Mouse (Mus musculus) erythroblast, embryonic 14.5 days (primary cell): ENCODE measurements around the gene Gm11032. TPM values are rescaled to one million over a fixed set of nuclear protein-coding genes. Genes with fewer than 3 reads are reported as not detected.
A peak's percentile ranks its signal among the peaks of the same experiment; 100 is the strongest.

Experiments
- H3K27me3 ChIP-seq: 2 replicates; pipeline ENCODE4 v1.6.1; 2012; ENCODE audit warnings: inconsistent platforms; ENCODE audit not compliant: control insufficient read depth
- H3K36me3 ChIP-seq: 2 replicates; pipeline ENCODE4 v1.6.1; 2012; ENCODE audit warnings: mild to moderate bottlenecking, inconsistent platforms; ENCODE audit not compliant: control insufficient read depth
- H3K4me1 ChIP-seq: 2 replicates; pipeline ENCODE4 v1.6.1; 2012; ENCODE audit warnings: inconsistent platforms; ENCODE audit not compliant: control insufficient read depth
- H3K4me3 ChIP-seq: replicated peaks from 2 replicates; pipeline ENCODE3; 2012; ENCODE audit warnings: moderate library complexity, mild to moderate bottlenecking, inconsistent platforms
- H3K9me3 ChIP-seq: 2 replicates; pipeline ENCODE4 v1.6.1; 2012; ENCODE audit warnings: low read length, inconsistent platforms, mixed read lengths; ENCODE audit not compliant: control insufficient read depth
- GATA1 ChIP-seq: IDR thresholded peaks from 2 replicates; pipeline ENCODE4 v1.6.1; 2012; ENCODE audit warnings: low read length, inconsistent platforms, mixed read lengths
- TAL1 ChIP-seq: IDR thresholded peaks from 3 replicates; pipeline ENCODE4 v1.6.1; 2012; ENCODE audit warnings: low read length, inconsistent platforms, mixed read lengths
- polyA plus RNA-seq: library from polyadenylated mRNA; stranded (reverse); fragments of >175 nt; gene quantifications from 2 replicates; pipeline ENCODE4 v1.2.3, GENCODE M21; 2012

Gm11032 gene
- polyA plus RNA-seq, 1 experiment = not detected

DNA sequence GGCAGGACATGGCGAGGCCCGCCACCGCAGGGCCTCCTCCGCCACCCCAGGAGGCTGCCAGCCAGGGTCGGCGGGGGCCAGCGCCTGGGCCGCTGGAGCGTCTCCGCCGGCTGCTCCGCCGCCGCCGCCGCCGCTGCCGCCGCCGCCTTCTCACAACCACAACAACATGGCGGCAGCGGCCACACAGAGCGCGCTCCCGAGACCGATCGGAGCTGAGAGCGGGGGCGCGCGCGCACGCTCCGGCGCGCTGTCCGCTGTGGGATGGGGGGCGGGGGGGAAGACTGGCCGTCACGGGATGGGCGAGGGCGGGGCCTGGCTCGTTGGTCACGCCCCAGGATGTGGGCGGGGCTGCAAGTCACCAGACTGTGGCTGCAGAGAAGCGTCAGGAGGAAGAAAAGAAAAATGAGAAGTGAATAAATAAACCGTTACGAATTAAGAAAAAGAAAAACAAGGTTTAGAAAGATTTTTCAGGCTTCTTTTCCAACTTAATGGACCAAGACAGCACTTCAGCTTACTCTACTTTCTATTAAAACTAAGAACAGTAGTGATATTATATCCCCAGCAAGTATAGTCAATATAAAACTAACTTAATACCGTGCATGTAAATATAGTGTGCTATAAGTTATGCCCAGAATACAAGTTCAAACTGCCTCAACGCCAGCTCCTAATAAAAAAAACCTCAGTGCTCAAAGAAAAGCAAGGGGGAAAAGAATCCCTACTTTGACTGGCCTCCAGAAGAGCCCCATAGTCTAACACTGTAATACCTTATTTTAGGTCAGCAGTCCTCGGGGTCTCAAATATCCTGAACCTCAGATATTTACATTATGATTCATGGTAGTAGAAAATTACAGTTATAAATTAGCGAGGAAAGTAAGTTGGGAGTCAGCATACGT lies 25.0 kb upstream of the Gm11032 start, which contains the start of gene Mtmr3:
Mtmr3 (minus strand) TSS at position 256 of the 893 bp plus-strand sequence.
- Histone ChIP-seq H3K9me3 (no peaks in the 10 kb centered on the region), H3K27me3 (no peaks in the 10 kb centered on the region), H3K36me3 (peaks cover 39% of the 10 kb centered on the region), H3K4me1 (peaks cover 44% of the 10 kb centered on the region), H3K4me3 (peak within 1 kb of the TSS; percentile 100)
- TF ChIP-seq GATA1 (no peak), TAL1 (no peak)

DNA sequence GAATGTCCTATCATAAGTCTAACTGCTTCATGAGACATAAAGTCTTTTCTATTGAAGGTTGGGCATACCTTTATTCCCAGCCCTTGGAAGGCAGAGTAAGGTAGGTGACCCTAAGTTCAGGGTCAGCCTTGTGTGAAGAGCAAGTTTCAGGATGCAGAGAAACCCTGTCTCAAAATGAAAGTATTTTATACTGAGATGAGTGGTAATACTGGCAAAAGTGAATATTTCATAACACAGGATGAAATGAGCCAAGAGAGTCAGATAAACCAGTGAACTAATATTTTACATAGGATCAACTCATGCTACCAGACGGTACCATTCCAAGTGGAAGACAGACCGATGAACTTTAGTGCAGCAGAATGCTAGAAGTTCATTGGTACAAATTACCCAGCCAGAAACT lies 21.5 kb upstream of the Gm11032 start:
- Histone ChIP-seq H3K4me3 (no peak overlapping the region), H3K27me3 (peaks cover 17% of the 10 kb centered on the region), H3K36me3 (peaks cover 4% of the 10 kb centered on the region; the same call in 1 of the 2 replicates), H3K4me1 (peaks cover 15% of the 10 kb centered on the region), H3K9me3 (no peaks in the 10 kb centered on the region)
- TF ChIP-seq GATA1 (no peak), TAL1 (no peak)

DNA sequence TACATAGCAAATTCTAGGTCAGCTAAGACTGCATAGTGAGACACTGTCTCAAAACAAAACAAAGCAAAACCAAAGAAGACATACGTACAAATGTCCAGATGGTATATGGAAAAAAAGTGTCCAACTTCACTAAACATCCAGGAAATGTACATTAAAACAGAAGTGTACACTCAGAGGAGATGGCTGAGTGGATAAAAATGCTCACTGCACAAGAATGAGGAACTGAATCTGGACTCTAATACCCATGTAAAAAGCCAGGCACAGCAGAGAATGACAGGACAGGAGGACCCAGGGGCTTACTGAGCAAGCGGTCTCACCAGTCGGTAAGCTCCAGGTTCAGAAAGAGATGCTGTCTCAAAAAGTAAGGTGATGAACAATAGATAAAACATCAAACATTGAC lies 20.0 kb upstream of the Gm11032 start:
- Histone ChIP-seq H3K9me3 (no peaks in the 10 kb centered on the region), H3K4me3 (no peak overlapping the region), H3K27me3 (peaks cover 32% of the 10 kb centered on the region), H3K36me3 (no peaks in the 10 kb centered on the region), H3K4me1 (peaks cover 14% of the 10 kb centered on the region)
- TF ChIP-seq GATA1 = no peak
- no peak for TF ChIP-seq TAL1

DNA sequence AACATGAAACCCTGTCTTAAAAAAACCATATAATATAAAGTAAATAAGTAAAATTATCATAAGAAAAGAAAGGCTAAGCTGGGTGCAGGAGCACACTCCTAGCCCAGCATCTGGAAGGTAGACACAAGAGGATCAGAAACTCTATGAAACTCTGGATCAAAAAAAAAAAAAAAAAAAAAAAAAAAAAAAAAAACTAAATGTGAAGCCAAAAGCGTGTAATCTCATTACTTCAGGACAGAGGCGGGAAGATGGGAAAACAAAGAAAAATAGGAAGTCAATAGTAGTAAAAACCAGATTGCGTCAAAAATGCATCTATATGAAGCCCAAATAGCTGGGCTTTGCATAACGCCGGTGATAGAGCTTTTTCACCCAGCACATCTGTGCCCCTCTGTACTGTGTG lies 18.0 kb upstream of the Gm11032 start:
- peaks cover 45% of the 10 kb centered on the region for H3K27me3 ChIP-seq
- no peaks in the 10 kb centered on the region for H3K36me3 ChIP-seq
- no peak for TF ChIP-seq GATA1
- peaks cover 3% of the 10 kb centered on the region; the same call in 1 of the 2 replicates for H3K9me3 ChIP-seq
- H3K4me3 ChIP-seq = no peak overlapping the region
- H3K4me1 ChIP-seq = peaks cover 13% of the 10 kb centered on the region

DNA sequence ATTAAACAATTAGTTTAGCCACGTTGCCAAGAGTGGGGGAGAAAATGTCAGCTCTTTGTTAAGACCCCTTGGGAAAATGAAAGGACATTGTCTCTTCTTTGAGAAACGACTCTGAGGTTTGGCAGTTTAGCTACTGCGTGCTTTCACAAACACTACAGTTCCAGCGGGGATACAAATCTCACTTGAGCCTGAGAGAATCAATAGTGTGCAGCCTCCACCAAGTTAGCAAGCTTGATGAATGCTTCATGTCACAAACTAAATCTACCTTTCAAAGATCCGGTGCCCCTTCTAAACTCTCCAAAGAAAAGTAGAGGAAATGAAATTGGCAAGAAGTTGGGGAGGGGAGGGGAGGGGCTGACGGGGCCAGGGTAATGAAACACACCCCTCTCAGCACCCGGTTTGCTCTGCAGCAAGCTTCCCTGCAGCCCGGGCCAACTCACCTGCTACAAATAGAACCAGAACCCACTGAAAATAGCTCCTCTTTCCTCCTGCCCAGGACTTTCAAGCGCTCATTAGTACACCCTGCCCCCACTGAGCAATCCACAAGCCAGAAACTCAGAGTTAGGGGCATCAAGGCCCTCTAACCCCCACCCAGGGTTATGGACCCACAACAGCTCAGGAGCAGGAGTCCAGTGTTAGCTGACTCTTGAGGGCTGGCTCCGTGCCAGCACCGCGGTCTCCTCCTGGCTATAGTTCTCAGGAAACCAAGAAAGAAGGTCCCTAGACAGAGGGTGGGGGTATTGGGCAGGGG lies 17.0 kb upstream of the Gm11032 start:
- Histone ChIP-seq H3K9me3 (peaks cover 3% of the 10 kb centered on the region; the same call in 1 of the 2 replicates), H3K4me3 (no peak overlapping the region), H3K36me3 (no peaks in the 10 kb centered on the region), H3K27me3 (peaks cover 45% of the 10 kb centered on the region), H3K4me1 (peaks cover 13% of the 10 kb centered on the region)
- TF ChIP-seq GATA1 (no peak), TAL1 (no peak)

DNA sequence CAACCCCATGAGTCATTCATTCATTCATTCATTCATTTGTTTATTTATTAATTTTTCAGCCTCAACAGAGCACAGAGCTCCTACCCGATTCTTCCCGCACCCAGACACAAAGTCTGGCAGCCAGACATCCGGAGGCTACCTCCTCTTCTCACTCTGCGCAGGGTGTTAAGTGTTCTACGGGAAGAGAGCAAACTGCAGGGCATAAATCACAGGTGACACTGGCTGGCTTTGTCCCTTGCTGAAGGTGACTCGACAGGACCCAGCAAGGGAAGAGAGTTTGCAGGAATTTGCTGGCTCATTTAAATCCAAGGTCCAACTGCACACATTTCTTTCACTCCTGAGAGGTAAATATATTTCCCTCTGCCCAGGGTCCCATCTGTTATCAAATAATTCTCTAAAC lies 15.4 kb upstream of the Gm11032 start:
- Histone ChIP-seq H3K9me3 (peaks cover 3% of the 10 kb centered on the region; the same call in 1 of the 2 replicates), H3K4me3 (no peak overlapping the region), H3K27me3 (peaks cover 51% of the 10 kb centered on the region), H3K36me3 (no peaks in the 10 kb centered on the region), H3K4me1 (peaks cover 13% of the 10 kb centered on the region)
- TF ChIP-seq TAL1 (no peak), GATA1 (no peak)

DNA sequence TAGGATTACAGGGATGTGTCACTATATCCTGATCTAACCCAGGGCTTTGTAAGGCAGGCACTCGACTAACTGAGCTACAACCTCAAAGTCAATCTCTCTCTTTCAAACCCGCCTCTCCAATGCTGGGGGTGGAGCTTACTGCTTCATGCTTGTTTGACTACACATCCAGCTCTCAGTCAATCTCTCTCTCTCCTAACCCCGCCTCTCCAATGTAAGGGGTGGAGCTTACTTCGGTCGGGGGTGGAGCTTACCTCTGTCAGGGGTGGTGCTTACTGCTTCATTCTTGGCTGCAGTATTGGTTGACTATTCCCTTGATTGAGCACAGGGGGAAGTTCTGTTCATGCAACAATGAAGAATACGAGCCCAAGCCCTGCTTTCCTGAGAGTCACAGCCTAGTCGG lies 14.5 kb upstream of the Gm11032 start:
- TF ChIP-seq TAL1 (no peak), GATA1 (no peak)
- Histone ChIP-seq H3K36me3 (no peaks in the 10 kb centered on the region), H3K4me1 (peaks cover 13% of the 10 kb centered on the region), H3K27me3 (peaks cover 59% of the 10 kb centered on the region), H3K9me3 (peaks cover 3% of the 10 kb centered on the region; the same call in 1 of the 2 replicates), H3K4me3 (no peak overlapping the region)

DNA sequence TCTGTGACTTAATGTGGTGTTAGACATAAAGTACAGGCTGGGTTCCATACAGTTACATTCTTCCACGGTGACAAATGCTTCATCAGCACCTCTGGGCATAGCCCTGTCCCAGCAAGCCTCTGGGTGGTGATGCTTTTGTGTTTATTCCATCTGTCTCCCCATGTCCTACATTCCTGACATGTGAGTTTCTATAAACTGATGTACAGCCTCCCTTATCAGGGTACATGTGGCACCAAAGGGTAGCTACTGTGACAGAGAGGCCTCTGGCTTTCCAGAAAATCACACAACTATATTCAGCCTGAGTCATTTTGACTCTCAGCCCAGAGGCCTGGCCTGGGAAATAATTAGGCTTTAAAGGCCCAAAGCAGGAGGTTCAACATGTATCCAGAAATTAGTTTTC lies 13.3 kb upstream of the Gm11032 start:
- Histone ChIP-seq H3K9me3 (peaks cover 3% of the 10 kb centered on the region; the same call in 1 of the 2 replicates), H3K4me1 (peaks cover 13% of the 10 kb centered on the region), H3K4me3 (no peak overlapping the region), H3K27me3 (peaks cover 68% of the 10 kb centered on the region), H3K36me3 (no peaks in the 10 kb centered on the region)
- TF ChIP-seq TAL1 = no peak
- TF ChIP-seq GATA1 = no peak

DNA sequence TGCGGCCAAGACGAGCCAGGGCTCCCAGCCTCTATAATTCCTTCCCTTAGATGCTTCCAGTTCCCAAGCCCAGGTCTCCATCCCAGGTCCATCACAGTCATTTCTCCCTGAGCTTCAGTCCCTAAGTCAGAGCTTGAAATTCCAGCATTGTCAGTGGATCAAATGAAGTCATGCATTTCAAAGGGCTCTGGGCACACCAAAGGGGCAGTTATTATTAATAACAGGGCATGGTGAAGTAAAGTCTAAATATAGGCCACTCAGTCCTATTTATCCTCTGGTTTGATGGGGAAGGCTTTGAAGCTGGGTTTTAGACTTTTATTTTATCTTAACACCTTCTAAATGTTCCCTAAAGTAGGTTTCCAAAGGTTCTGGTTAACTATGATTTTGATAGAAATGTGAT lies 8.0 kb upstream of the Gm11032 start:
- Histone ChIP-seq H3K4me3 (no peak overlapping the region), H3K9me3 (no peaks in the 10 kb centered on the region), H3K27me3 (peaks cover 51% of the 10 kb centered on the region), H3K36me3 (no peaks in the 10 kb centered on the region), H3K4me1 (no peaks in the 10 kb centered on the region)
- TF ChIP-seq TAL1 = no peak
- no peak for TF ChIP-seq GATA1
